Mouse (Mus musculus): ENCODE measurements around the gene Tmem151b. TPM values are rescaled to one million over a fixed set of nuclear protein-coding genes. Genes with fewer than 3 reads are reported as not detected.

Tmem151b gene
- polyA plus RNA-seq, 1 experiment from 2014 or later, result 0.47 TPM

- Histone ChIP-seq H3K4me2 (ENCODE audit: low read length) (no peak overlapping the region), H3K4me3 (ENCODE audit: control insufficient read depth in 1 of 2, insufficient read depth in 1 of 2, low read depth in 1 of 2, low read length in 2 of 2) (no peak overlapping the region), H3K4me1 (ENCODE audit: control insufficient read depth in 2 of 2, insufficient read depth in 2 of 2, low read length in 2 of 2) (peaks cover 0 to 14% of the 10 kb centered on the region in 2 experiments; a peak in 3 of 4 replicates), H3K9ac (ENCODE audit: low read length) (no peak overlapping the region), H3K27me3 (ENCODE audit: control insufficient read depth, insufficient read depth, low read length) (peaks cover 98% of the 10 kb centered on the region), H3K27ac (replicated peaks in 1 of 2; ENCODE audit: control insufficient read depth in 1 of 2, insufficient read depth in 1 of 2, low read depth in 2 of 2, low read length in 2 of 2) (no peak overlapping the region), H3K36me3 (ENCODE audit: control insufficient read depth, insufficient read depth, low read length) (no peaks in the 10 kb centered on the region), H3K9me3 (ENCODE audit: control insufficient read depth, low read length) (no peaks in the 10 kb centered on the region)
- ATAC-seq (ENCODE audit: insufficient number of reproducible peaks, insufficient read depth, low FRiP score, low read depth), result no peak
- 16% methylated on average over 6 of the region's 6 CpGs for WGBS
Observed at GRCm38 (mm10) chr17:45542129-45542528, 7.3 kb downstream of the Tmem151b start.

GRCm38 (mm10) chr17:45539664-45540063 is 9.8 kb downstream of the Tmem151b start:
- no peak overlapping the region for H3K4me2 ChIP-seq (ENCODE audit: low read length)
- H3K9ac ChIP-seq (ENCODE audit: low read length), result no peak overlapping the region
- no peak for ATAC-seq (ENCODE audit: insufficient number of reproducible peaks, insufficient read depth, low FRiP score, low read depth)
- no peaks in the 10 kb centered on the region for H3K9me3 ChIP-seq (ENCODE audit: control insufficient read depth, low read length)
- no peak overlapping the region for H3K4me3 ChIP-seq (ENCODE audit: control insufficient read depth in 1 of 2, insufficient read depth in 1 of 2, low read depth in 1 of 2, low read length in 2 of 2)
- WGBS, result 64% methylated on average over 21 of the region's 21 CpGs
- H3K36me3 ChIP-seq (ENCODE audit: control insufficient read depth, insufficient read depth, low read length), result no peaks in the 10 kb centered on the region
- H3K4me1 ChIP-seq (ENCODE audit: control insufficient read depth in 2 of 2, insufficient read depth in 2 of 2, low read length in 2 of 2), result peaks cover 0 to 5% of the 10 kb centered on the region in 2 experiments; a peak in 2 of 4 replicates
- H3K27ac ChIP-seq (replicated peaks in 1 of 2; ENCODE audit: control insufficient read depth in 1 of 2, insufficient read depth in 1 of 2, low read depth in 2 of 2, low read length in 2 of 2), result no peak overlapping the region
- H3K27me3 ChIP-seq (ENCODE audit: control insufficient read depth, insufficient read depth, low read length), result peaks cover 94% of the 10 kb centered on the region

DNA sequence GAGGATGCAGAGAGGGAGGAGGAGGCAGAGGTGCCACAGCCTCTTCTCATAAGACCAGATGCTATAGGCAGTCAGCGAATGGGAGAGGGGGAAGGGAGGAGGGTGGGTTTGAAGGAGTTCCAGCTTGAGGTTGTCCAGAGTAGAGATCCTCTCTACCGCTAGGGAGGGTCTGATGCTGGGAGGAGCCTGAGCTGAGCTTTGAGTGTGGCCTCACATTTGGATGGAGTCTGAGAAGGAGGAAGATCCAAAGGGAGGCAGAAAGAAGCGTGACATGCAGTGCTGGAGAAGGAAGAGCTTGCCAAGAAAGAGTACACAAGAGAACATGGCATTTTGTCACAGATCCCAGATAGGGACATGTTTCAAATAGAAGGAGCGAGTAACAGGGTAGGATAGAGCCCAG is 11.1 kb downstream of the Tmem151b start:
- no peak for ATAC-seq (ENCODE audit: insufficient number of reproducible peaks, insufficient read depth, low FRiP score, low read depth)
- H3K4me2 ChIP-seq (ENCODE audit: low read length), result no peak overlapping the region
- H3K27ac ChIP-seq (replicated peaks in 1 of 2; ENCODE audit: control insufficient read depth in 1 of 2, insufficient read depth in 1 of 2, low read depth in 2 of 2, low read length in 2 of 2), result no peak overlapping the region
- H3K9me3 ChIP-seq (ENCODE audit: control insufficient read depth, low read length), result no peaks in the 10 kb centered on the region
- no peak overlapping the region for H3K9ac ChIP-seq (ENCODE audit: low read length)
- no peaks in the 10 kb centered on the region for H3K36me3 ChIP-seq (ENCODE audit: control insufficient read depth, insufficient read depth, low read length)
- no peaks in the 10 kb centered on the region for H3K4me1 ChIP-seq (ENCODE audit: control insufficient read depth in 2 of 2, insufficient read depth in 2 of 2, low read length in 2 of 2)
- 50% methylated on average over 4 of the region's 4 CpGs for WGBS
- H3K27me3 ChIP-seq (ENCODE audit: control insufficient read depth, insufficient read depth, low read length), result peaks cover 89% of the 10 kb centered on the region
- H3K4me3 ChIP-seq (ENCODE audit: control insufficient read depth in 1 of 2, insufficient read depth in 1 of 2, low read depth in 1 of 2, low read length in 2 of 2), result no peak overlapping the region

- H3K4me1 ChIP-seq (ENCODE audit: control insufficient read depth in 2 of 2, insufficient read depth in 2 of 2, low read length in 2 of 2), result no peaks in the 10 kb centered on the region
- H3K9me3 ChIP-seq (ENCODE audit: control insufficient read depth, low read length), result no peaks in the 10 kb centered on the region
- peaks cover 85% of the 10 kb centered on the region for H3K27me3 ChIP-seq (ENCODE audit: control insufficient read depth, insufficient read depth, low read length)
- no peak overlapping the region for H3K4me3 ChIP-seq (ENCODE audit: control insufficient read depth in 1 of 2, insufficient read depth in 1 of 2, low read depth in 1 of 2, low read length in 2 of 2)
- no peak overlapping the region for H3K9ac ChIP-seq (ENCODE audit: low read length)
- no peak overlapping the region for H3K27ac ChIP-seq (replicated peaks in 1 of 2; ENCODE audit: control insufficient read depth in 1 of 2, insufficient read depth in 1 of 2, low read depth in 2 of 2, low read length in 2 of 2)
- ATAC-seq (ENCODE audit: insufficient number of reproducible peaks, insufficient read depth, low FRiP score, low read depth), result no peak
- H3K4me2 ChIP-seq (ENCODE audit: low read length), result no peak overlapping the region
- H3K36me3 ChIP-seq (ENCODE audit: control insufficient read depth, insufficient read depth, low read length), result no peaks in the 10 kb centered on the region
- 15% methylated on average over 5 of the region's 5 CpGs for WGBS
Observed at GRCm38 (mm10) chr17:45536264-45536663, 13.2 kb downstream of the Tmem151b start.

GRCm38 (mm10) chr17:45532896-45533295 is 16.6 kb downstream of the Tmem151b start:
- H3K36me3 ChIP-seq (ENCODE audit: control insufficient read depth, insufficient read depth, low read length), result no peaks in the 10 kb centered on the region
- no peaks in the 10 kb centered on the region for H3K9me3 ChIP-seq (ENCODE audit: control insufficient read depth, low read length)
- no peak for ATAC-seq (ENCODE audit: insufficient number of reproducible peaks, insufficient read depth, low FRiP score, low read depth)
- WGBS, result 45% methylated on average over 15 of the region's 15 CpGs
- H3K9ac ChIP-seq (ENCODE audit: low read length), result no peak overlapping the region
- H3K27ac ChIP-seq (replicated peaks in 1 of 2; ENCODE audit: control insufficient read depth in 1 of 2, insufficient read depth in 1 of 2, low read depth in 2 of 2, low read length in 2 of 2), result no peak overlapping the region
- H3K27me3 ChIP-seq (ENCODE audit: control insufficient read depth, insufficient read depth, low read length), result peaks cover 77% of the 10 kb centered on the region
- H3K4me1 ChIP-seq (ENCODE audit: control insufficient read depth in 2 of 2, insufficient read depth in 2 of 2, low read length in 2 of 2), result no peaks in the 10 kb centered on the region
- no peak overlapping the region for H3K4me2 ChIP-seq (ENCODE audit: low read length)
- H3K4me3 ChIP-seq (ENCODE audit: control insufficient read depth in 1 of 2, insufficient read depth in 1 of 2, low read depth in 1 of 2, low read length in 2 of 2), result no peak overlapping the region

GRCm38 (mm10) chr17:45530346-45530782 is 19.1 kb downstream of the Tmem151b start:
- Histone ChIP-seq H3K27me3 (ENCODE audit: control insufficient read depth, insufficient read depth, low read length) (peaks cover 59% of the 10 kb centered on the region), H3K36me3 (ENCODE audit: control insufficient read depth, insufficient read depth, low read length) (no peaks in the 10 kb centered on the region), H3K27ac (replicated peaks in 1 of 2; ENCODE audit: control insufficient read depth in 1 of 2, insufficient read depth in 1 of 2, low read depth in 2 of 2, low read length in 2 of 2) (no peak overlapping the region), H3K4me3 (ENCODE audit: control insufficient read depth in 1 of 2, insufficient read depth in 1 of 2, low read depth in 1 of 2, low read length in 2 of 2) (no peak overlapping the region), H3K4me1 (ENCODE audit: control insufficient read depth in 2 of 2, insufficient read depth in 2 of 2, low read length in 2 of 2) (peaks cover 2 to 7% of the 10 kb centered on the region in 2 experiments; a peak in 3 of 4 replicates), H3K4me2 (ENCODE audit: low read length) (no peak overlapping the region), H3K9ac (ENCODE audit: low read length) (no peak overlapping the region), H3K9me3 (ENCODE audit: control insufficient read depth, low read length) (no peaks in the 10 kb centered on the region)
- 40% methylated on average over 13 of the region's 13 CpGs for WGBS
- no peak for ATAC-seq (ENCODE audit: insufficient number of reproducible peaks, insufficient read depth, low FRiP score, low read depth)

- peak; percentile 30; the same call in 1 of the 2 replicates for ATAC-seq (ENCODE audit: insufficient number of reproducible peaks, insufficient read depth, low FRiP score, low read depth)
- Histone ChIP-seq H3K4me1 (ENCODE audit: control insufficient read depth in 2 of 2, insufficient read depth in 2 of 2, low read length in 2 of 2) (peaks cover 15 to 24% of the 10 kb centered on the region in 2 experiments), H3K27ac (replicated peaks in 1 of 2; ENCODE audit: control insufficient read depth in 1 of 2, insufficient read depth in 1 of 2, low read depth in 2 of 2, low read length in 2 of 2) (no peak overlapping the region), H3K4me2 (ENCODE audit: low read length) (0 out of 2 replicates have a peak overlapping the region, but pooled peaks have one; percentile 21), H3K9ac (ENCODE audit: low read length) (no peak overlapping the region), H3K4me3 (ENCODE audit: control insufficient read depth in 1 of 2, insufficient read depth in 1 of 2, low read depth in 1 of 2, low read length in 2 of 2) (no peak overlapping the region), H3K27me3 (ENCODE audit: control insufficient read depth, insufficient read depth, low read length) (peaks cover 41% of the 10 kb centered on the region), H3K9me3 (ENCODE audit: control insufficient read depth, low read length) (no peaks in the 10 kb centered on the region), H3K36me3 (ENCODE audit: control insufficient read depth, insufficient read depth, low read length) (no peaks in the 10 kb centered on the region)
- 19% methylated on average over 5 of the region's 5 CpGs for WGBS
Observed at GRCm38 (mm10) chr17:45526571-45526970, 22.9 kb downstream of the Tmem151b start.

DNA sequence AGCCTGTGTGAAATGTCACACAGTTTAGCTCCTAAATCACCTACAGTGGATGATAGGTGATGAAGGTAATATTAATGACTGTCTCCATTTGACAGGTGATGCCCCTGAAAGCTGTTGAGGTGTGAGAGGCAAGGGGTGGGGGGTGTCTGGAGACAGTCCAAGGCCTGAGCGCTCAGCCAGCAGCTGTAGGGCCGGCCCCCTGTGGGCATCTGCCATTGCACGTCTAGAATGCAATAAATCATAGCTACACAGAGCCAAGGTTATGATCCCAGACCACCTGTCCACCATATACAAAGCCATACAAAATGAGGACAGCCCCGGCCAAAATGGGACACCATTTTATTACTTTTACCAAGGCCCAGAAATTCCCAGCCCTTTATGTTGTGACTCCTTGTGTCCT is 24.5 kb downstream of the Tmem151b start:
- H3K27me3 ChIP-seq (ENCODE audit: control insufficient read depth, insufficient read depth, low read length), result peaks cover 26% of the 10 kb centered on the region
- no peaks in the 10 kb centered on the region for H3K9me3 ChIP-seq (ENCODE audit: control insufficient read depth, low read length)
- no peak overlapping the region for H3K4me3 ChIP-seq (ENCODE audit: control insufficient read depth in 1 of 2, insufficient read depth in 1 of 2, low read depth in 1 of 2, low read length in 2 of 2)
- H3K4me2 ChIP-seq (ENCODE audit: low read length), result no peak overlapping the region
- no peak overlapping the region for H3K27ac ChIP-seq (replicated peaks in 1 of 2; ENCODE audit: control insufficient read depth in 1 of 2, insufficient read depth in 1 of 2, low read depth in 2 of 2, low read length in 2 of 2)
- no peak for ATAC-seq (ENCODE audit: insufficient number of reproducible peaks, insufficient read depth, low FRiP score, low read depth)
- H3K9ac ChIP-seq (ENCODE audit: low read length), result no peak overlapping the region
- H3K36me3 ChIP-seq (ENCODE audit: control insufficient read depth, insufficient read depth, low read length), result peaks cover 6% of the 10 kb centered on the region; the same call in 1 of the 2 replicates
- 77% methylated on average over 4 of the region's 4 CpGs for WGBS
- H3K4me1 ChIP-seq (ENCODE audit: control insufficient read depth in 2 of 2, insufficient read depth in 2 of 2, low read length in 2 of 2), result peaks cover 18 to 31% of the 10 kb centered on the region in 2 experiments

All from heart, embryonic 14.5 days (tissue).